Mouse (Mus musculus) left cerebral cortex, postnatal 4 days (tissue): ENCODE results near the gene 1700061G19Rik. TPM values are rescaled to one million over a fixed set of nuclear protein-coding genes. Genes with fewer than 3 reads are reported as not detected.

Source experiments
- DNase-seq: peaks from one replicate; pipeline ENCODE4 v3.0.0-alpha.2; 2022
- intact Hi-C: fragments of 180-260 bp; cut with DNase I; formaldehyde crosslinking; loops from one replicate; pipeline ENCODE4 v1.15.1; 2025
- total RNA-seq, 2 experiments: library from RNA; stranded (reverse); gene quantifications; 2 replicates each; pipeline ENCODE4 v1.2.3; 2021

The 1700061G19Rik gene
- total RNA-seq, 2 experiments from 2014 or later: 0.16 to 0.56 TPM

DNA sequence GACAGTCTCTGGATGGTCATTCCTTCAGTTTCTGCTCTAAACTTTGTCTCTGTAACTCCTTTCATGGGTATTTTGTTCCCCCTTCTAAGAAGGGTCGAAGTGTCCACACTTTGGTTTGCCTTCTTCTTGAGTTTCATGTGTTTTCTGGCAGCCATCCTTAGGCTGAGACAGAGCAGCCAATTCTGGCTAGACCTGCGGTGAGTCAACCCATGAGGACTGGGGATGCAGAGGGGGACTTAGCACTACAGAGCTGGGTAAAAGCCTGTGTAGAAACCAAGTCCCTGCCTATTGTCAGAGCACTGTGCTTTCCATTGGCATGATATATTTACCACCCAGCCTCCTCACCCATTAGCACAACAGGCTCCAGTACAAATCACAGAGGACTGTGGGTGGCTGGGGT, 41.9 kb downstream of the 1700061G19Rik start:
- intact Hi-C loops: no loop called here
- no peak for DNase-seq

DNA sequence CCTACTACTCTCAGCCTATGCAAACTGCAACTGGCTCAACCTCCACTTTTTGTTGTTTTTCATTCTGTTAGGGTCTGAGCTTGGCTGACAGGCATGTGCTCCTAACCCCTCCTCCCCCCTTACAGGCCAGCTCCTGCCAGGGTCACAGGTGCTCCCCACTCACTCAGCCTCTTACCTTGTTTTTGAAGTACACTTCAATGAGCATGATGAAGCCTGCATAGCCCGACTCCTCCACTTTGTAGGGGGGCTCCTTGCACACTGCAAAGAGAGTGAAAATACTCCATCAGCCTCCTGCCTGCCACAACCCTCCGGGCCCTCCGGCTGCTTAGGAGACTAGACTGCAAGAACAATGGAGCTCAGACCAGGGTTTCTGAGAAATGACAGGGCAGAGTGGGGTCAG, 44.4 kb downstream of the 1700061G19Rik start:
- no peak for DNase-seq
- intact Hi-C loops: no loop called here

DNA sequence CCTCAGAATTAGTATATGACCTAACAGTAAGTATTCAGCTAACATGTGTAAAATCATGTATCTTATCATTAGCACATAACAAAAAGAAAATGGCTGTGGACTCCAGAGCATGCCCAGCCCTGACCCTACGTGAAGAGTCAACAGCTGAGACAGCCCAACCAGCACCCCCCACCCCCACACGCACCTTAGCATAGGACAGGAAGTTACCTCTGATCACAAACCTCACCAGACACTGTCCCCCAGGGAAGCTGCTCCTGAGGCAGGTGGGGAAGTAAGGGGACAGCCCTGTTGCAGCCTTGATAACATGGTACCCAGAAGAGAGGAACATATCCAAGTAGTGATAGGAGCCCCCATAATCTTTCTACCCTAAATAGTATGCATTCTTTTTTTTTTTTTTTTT, 50.7 kb downstream of the 1700061G19Rik start:
- DNase-seq: no peak
- intact Hi-C loops: no loop called here

DNA sequence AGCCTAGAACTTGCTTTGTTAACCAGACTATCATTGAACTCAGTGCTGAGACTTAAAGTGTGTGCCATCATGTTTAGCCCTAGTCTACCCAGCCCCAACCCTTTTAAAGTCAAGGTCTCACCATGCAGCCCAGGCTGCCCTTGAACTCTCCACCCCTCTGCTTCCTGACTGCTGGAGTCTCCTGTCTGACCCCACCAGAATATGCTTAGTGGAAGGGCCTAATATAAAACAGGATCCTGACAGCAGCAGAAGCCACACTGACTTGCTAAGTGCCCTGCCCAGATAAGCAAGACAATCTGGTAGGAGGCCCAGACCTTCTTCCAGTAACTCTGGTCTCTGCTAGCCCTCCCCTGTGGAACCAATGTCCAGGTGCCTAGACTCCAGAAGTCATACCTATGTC, 53.8 kb downstream of the 1700061G19Rik start:
- DNase-seq: no peak
- intact Hi-C loops: no loop called here

DNA sequence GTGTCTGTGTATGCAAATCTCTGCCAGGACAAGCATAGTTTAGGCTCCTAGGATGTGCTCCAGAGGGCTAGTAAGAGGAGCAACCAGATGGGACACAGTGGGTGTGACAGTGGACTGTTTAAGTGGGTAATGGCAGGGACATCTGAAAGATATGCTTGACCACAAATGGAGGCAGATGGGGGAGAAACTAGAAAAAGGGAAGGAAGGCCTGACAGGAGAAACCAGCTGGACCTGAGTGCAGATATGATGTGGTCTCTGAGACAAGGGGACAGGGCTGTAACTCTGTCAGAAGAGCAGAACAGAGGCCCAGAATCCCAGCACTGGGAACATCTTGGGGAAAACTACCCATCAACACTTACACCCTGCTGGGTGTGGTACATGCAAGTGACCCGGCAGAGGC, 54.3 kb downstream of the 1700061G19Rik start:
- DNase-seq: no peak
- intact Hi-C loops: no loop called here

DNA sequence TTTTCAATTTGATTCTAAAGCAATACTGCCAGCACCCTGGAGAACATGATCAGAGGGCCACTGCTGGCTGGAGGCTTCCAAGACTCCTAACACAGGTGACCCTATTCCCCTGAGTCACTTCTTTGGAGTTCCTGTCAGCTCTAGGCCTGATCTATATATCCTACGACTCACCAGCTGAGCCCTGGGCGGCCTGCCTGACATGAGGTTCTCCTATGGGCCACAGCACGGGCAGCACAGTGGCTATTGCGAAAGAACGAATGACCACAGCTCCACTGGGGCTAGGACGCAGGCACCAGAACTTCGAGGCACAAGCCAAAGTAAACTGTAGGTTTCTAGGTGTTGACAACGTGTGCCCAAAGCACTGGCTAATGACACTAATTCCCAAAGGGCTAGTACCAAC, 54.7 kb downstream of the 1700061G19Rik start:
- DNase-seq: no peak

DNA sequence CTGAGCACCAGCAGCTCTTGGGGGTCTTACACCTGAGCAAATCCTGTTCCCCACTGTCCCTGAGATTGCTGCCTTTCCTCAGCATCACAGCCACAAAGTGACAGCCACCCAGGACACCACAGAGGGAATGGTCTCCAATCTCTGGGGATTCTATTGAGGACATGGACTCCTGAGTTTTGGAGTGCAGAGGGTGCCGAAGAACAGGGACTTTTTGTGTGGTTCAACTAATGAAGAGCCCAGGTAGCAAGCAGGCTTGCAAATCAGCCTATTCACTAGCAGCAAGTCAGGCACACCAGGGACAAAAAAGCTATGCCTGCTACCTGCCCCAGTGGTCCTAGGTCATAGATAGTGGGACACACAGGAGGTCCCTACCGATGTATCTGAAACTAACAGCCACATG, 58.1 kb downstream of the 1700061G19Rik start:
- intact Hi-C loops: no loop called here
- no peak for DNase-seq

More for the DNA sequence above, 54.7 kb downstream of the 1700061G19Rik start:
- intact Hi-C loops: no loop called here

DNA sequence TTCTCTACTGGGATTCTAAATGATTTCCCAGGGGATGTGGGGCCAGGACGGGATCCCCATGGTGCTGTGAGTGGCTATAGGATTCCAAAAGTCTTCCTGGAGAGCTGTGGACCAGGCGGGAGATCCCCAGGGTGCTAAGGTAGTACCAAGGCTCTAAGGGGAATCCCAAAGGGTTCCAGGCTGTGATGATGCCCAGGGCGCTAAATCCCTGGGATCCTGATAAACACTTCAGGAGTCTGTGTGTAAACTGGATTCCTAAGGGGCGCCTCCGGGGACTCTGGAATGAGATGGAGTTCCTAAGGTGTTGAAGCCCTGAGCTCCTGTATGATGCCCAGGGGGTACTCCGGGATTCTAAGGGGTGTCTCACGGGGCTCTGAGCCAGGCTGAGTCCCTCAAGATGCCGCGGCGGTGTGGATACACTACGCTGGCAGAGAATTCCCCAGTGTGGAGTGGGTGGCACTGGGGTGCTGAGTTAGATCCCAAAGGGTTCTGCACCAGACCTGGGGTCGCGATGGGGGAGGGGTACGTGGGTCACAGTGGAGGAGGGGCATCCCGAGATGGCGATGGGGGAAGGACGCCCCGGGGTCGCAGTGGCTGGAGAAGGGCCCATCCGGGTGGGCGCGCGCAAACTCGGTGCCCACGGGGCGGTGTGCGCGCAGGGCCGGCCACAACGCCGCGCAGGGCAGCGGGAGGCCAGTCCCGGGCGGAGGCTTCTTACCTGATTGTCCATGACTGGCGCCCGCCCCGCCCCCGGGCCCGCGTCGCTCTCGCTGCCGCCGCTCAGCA, 59.5 kb downstream of the 1700061G19Rik start:
- DNase-seq: peak; percentile 52

DNA sequence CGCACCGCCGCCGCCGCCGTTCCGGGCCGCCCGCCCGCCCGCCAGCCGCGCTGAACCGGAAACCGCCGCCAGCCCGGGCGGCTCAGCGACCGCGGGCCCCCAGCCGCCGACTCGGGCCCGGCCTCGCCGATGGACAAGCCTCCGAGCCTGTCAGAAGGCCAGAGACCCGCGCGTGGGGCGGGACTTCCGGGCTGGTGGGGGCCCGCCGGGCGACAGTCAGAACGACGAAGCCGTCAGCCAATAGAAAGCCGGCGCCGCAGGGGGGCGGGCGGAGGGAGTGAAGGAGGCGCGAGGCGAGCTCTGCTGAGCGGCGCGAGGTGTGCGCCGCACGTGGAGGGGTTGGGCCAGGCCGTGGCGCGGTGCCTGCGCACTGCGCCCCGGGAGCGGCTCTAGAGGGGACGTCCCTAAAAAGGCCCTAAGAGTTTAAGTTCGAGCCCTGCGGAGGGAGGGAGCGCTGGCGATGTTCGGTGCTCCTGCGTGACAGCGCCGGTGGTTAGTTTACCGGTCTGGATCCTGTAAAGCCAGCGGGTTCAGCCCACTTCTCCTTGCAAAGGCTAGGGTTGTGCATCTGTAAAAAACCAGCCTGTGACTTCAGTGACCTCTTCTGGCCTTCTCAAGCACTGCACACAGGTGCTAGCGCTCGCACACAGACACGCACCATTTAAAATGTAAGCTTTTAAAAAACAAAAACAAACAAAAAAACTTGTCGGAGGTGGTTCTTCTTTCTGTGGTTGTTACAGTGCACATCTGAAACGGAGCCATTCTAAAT, 60.3 kb downstream of the 1700061G19Rik start, which contains the start of gene Mllt1:
Gene Mllt1, minus strand, starts transcription at position 53 of the 769 bp plus-strand sequence.
- intact Hi-C loops: no loop called here
- DNase-seq: peak; percentile 100

More for the DNA sequence above, 59.5 kb downstream of the 1700061G19Rik start:
- intact Hi-C loops: no loop called here

DNA sequence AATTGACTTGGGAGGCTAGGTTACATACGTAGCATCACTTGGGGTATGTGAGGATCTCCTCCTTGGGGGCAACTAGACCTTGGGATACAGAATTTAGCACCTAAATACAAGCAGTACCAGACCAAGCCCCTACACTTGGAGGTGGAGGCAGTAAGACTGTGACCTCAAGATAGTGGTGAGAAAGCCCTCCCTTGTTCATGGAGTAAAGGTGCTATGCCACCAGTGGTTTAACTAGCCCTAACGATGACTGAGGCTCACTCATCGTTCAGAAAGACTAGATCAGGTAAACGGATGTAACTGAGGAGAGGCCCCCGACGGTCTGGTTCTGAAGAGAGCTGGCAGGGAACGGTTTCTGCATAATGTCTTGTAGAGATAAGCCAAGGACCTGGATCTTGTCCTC, 61.5 kb downstream of the 1700061G19Rik start:
- intact Hi-C loops: no loop called here
- DNase-seq: no peak

Other genes with a start within 250 kb of the 1700061G19Rik start
- gene Lonp1, start 248.6 kb upstream of the 1700061G19Rik start, total RNA-seq: 10 to 100 TPM; 61.5 to 63.4 TPM
- gene Catsperd, start 247.3 kb upstream of the 1700061G19Rik start, total RNA-seq: 1 to 10 TPM; 1.3 to 2.2 TPM
- 100 to 1,000 TPM; 102 to 112 TPM for gene Ranbp3, start 202.2 kb upstream of the 1700061G19Rik start, total RNA-seq
- 100 to 1,000 TPM; 187 to 194 TPM for gene Ndufa11, start 157.7 kb upstream of the 1700061G19Rik start, total RNA-seq
- 10 to 100 TPM; 10.8 to 12.6 TPM for gene Vmac, start 157.5 kb upstream of the 1700061G19Rik start, total RNA-seq
- gene Nrtn, start 117.9 kb upstream of the 1700061G19Rik start, total RNA-seq: 1 to 10 TPM; 1.2 to 1.3 TPM
- gene Dus3l, start 110.7 kb upstream of the 1700061G19Rik start, total RNA-seq: 10 to 100 TPM; 80.0 to 90.4 TPM
- gene Prr22, start 105.2 kb upstream of the 1700061G19Rik start, total RNA-seq: 1 to 10 TPM; 1.2 TPM
- 1 to 10 TPM; 2.4 to 3.4 TPM for gene Rfx2, start 44.5 kb upstream of the 1700061G19Rik start, total RNA-seq
- gene Acsbg2, start 1.0 kb upstream of the 1700061G19Rik start, total RNA-seq: not detected
- 100 to 1,000 TPM; 104 to 114 TPM for gene Mllt1, start 59.9 kb downstream of the 1700061G19Rik start, total RNA-seq
- not detected for gene Acer1, start 106.6 kb downstream of the 1700061G19Rik start, total RNA-seq
- gene Clpp, start 114.8 kb downstream of the 1700061G19Rik start, total RNA-seq: 10 to 100 TPM; 46.2 to 49.1 TPM
- 10 to 100 TPM; 28.2 to 32.3 TPM for gene Alkbh7, start 121.9 kb downstream of the 1700061G19Rik start, total RNA-seq
- gene Pspn, start 124.5 kb downstream of the 1700061G19Rik start, total RNA-seq: not detected
- gene Gtf2f1, start 135.8 kb downstream of the 1700061G19Rik start, total RNA-seq: 10 to 100 TPM; 50.8 to 51.0 TPM
- not detected for gene Gm17949, start 136.0 kb downstream of the 1700061G19Rik start, total RNA-seq
- 100 to 1,000 TPM; 140 to 144 TPM for gene Khsrp, start 156.0 kb downstream of the 1700061G19Rik start, total RNA-seq
- not detected for gene Slc25a41, start 166.2 kb downstream of the 1700061G19Rik start, total RNA-seq
- gene Crb3, start 183.6 kb downstream of the 1700061G19Rik start, total RNA-seq: under 1 TPM; 0.40 to 0.97 TPM
- 100 to 1,000 TPM; 188 to 219 TPM for gene Slc25a23, start 184.4 kb downstream of the 1700061G19Rik start, total RNA-seq
- gene Dennd1c, start 203.0 kb downstream of the 1700061G19Rik start, total RNA-seq: 1 to 10 TPM; 1.2 to 1.4 TPM
- gene Tubb4a, start 212.3 kb downstream of the 1700061G19Rik start, total RNA-seq: 100 to 1,000 TPM; 308 to 337 TPM
- 1 to 10 TPM; 1.7 to 2.0 TPM for gene Tnfsf9, start 229.8 kb downstream of the 1700061G19Rik start, total RNA-seq